Mouse (Mus musculus): ENCODE data around the gene Atf7.

DNA sequence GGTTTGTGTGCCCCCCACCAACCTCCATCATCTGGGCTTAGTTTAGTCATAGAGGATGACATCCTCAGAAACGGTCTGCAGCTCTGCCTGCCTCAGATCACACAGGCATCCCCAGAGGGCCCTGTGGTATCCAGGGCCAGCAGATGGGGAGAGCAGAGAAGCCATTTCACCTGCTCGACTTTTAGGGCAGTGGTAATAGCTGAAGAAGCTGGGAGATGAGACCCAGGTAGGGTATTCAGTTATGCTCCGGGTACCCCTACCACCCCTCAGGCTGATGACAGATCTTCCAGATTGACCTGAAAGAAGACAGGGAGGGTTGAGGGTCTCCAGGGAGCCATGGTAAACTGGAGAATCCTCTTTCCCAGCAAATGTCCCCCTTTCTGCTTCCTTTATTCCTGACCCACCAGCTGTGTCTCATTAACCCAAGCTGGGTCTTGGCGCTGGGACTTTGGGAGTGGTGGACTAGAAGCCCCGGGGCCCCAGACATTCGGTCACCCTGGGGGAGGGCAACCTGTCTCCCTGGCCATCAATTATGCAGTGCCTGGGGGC, 113.9 kb downstream of the Atf7 start:
- TF ChIP-seq POLR2A (IDR thresholded peaks at IDR 0.05; ENCODE audit: low read depth, low read length) (no peak), CTCF (conservative IDR thresholded peaks at IDR 0.05; ENCODE audit: insufficient read depth, insufficient read length, low read depth, low read length) (no peak)

Data from kidney, adult 2 months (tissue).